Mouse (Mus musculus) stomach, postnatal 0 days (tissue): ENCODE measurements around the gene Lingo2.

Experiments used
- CTCF ChIP-seq: IDR thresholded peaks from 2 replicates; pipeline ENCODE4 v1.5.1; 2016; ENCODE audit warnings: antibody characterized with exemption, low read depth, mild to moderate bottlenecking, moderate library complexity
- EP300 ChIP-seq: optimal IDR thresholded peaks from 2 replicates; pipeline ENCODE3; 2016; ENCODE audit warnings: antibody characterized with exemption

GRCm38 (mm10) chr4:36490255-36490654 is 461.3 kb downstream of the Lingo2 start:
- TF ChIP-seq CTCF, result peak; percentile 44
- TF ChIP-seq EP300, result no peak
